Mouse (Mus musculus) layer of hippocampus, postnatal 36 days (tissue): ENCODE data around the gene Hivep2. TPM values are rescaled to one million over a fixed set of nuclear protein-coding genes. Genes with fewer than 3 reads are reported as not detected.

Experiments used
- DNase-seq, 2 experiments: peaks; one replicate each; pipeline ENCODE4 v3.0.0; 2022
- total RNA-seq, 2 experiments: library from RNA; stranded (reverse); gene quantifications; 2 replicates each; pipeline ENCODE4 v1.2.3; 2021

Gene Hivep2
- total RNA-seq, 2 experiments from 2014 or later, result 202 to 208 TPM

DNA sequence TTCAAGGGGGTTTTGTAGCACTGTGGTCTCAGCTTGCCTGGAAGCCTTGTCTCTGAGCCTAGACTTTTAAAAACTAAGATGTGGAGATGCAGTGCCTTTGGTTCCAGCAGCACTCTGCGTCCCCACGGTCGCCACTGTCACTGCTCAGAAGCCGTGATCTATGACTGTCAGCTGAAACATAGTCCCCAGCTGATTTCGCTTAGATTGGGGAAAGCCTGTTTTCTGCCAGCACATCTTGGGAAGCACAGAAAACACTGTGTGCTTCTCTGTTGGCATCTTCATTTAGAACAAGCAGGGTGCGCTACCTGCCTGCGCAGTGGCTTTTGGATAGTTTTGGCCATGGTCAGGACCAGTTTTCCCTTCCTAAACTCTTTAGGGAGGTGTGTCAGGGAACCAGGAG lies 59.1 kb downstream of the Hivep2 start:
- DNase-seq, result no peak

DNA sequence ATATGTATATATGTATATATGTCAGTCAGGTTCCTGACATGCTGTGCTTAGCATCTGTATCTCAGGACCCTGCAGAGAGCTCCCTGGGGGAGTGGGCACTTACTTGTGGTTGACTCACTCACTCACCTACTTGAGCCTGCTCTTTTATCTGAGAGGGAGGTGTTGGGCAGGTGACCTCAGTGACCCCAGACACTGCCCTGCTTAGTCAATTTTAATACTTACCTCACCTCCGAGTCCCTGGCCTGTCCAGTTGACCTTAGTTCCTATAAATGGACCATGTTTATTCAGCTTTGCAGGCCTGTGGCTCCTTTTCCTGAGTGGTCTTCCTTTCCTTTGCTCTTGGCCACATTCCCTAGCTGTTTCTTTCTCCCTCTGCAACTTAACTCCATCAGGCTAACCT lies 61.9 kb downstream of the Hivep2 start:
- DNase-seq, result no peak

DNA sequence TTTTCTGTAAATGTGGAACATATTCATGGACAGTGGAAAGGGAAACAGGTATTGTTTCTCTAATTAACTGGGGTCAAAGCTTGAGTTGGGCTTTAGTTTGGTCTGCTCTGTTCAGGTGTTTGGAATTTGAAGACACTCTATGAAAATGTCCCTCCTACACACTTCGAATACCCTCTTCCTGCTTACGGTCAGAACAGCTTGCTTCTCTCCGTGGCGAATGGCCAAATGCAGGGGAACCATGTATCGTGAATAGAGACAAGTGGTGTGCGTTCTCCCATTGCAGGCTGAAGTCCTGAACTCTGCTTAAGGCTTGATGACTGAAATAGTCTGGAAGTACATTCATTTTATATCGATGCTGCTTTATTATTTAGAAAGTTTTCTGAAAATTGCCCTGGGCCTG lies 63.1 kb downstream of the Hivep2 start:
- DNase-seq, result no peak

DNA sequence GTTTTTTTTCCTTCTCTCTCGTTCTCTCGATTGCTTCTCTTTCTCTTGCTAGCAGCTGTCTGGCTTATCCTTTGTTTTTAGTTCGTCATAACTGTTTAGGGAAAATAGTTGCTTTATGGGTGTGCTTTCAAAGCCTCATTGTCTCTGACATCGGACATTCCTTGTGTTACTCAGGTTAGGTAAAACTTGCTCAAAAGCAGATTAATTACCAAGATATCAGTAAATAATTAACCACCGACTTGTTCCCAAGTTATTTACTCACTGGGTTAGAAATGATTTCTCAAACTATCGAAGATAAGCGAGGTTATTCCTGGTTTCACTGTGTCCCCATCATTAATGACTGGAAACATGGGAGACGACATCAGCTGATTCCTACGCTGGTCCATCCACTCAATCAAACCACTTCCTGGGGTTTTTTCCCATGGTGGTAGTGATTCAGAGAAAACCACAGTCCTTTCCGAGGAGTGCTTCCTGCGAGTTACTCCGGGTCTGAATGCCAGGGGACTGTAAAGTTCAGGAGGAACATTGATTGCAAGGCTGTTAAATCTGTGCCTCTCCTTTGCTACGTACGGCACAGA lies 64.7 kb downstream of the Hivep2 start:
- DNase-seq, result no peak

DNA sequence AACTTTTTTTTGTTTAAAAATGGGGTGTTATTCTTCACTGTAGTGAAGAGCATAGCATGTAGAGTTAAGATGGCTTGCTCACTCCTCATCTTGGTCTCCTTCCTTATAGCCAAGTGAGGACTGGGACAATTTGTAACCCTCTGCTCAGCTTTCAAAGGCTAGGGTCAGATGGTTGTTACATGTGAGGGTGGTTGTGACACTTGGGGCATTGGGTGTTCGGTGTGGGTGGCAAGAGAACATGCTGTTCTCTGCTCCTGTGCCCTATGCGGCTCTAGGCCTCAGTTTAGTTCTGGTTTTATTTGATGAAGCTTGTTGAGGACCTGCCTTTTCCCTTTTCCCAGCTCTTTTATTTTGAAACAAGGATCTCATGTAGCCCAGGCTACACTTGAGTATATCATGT lies 66.7 kb downstream of the Hivep2 start:
- DNase-seq, result no peak

DNA sequence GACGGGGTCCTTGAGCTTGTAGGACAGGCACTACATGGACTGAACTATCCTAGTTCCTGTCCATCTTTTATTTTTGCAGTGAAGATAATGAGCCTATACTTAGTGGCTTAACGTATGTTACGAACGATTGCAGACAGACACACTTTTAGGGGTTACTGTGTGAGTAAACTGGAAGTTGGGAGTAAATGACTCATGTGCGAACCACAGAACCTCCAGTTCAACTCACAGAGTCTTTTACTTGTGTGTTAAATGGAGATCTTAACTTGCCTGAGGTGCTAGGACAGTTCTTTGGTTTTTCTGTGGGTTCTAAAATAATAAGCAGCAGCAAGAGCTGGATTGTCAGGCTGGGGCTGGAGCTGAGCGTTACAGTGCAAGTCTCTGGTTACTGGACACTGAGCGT lies 68.2 kb downstream of the Hivep2 start:
- DNase-seq, result no peak

DNA sequence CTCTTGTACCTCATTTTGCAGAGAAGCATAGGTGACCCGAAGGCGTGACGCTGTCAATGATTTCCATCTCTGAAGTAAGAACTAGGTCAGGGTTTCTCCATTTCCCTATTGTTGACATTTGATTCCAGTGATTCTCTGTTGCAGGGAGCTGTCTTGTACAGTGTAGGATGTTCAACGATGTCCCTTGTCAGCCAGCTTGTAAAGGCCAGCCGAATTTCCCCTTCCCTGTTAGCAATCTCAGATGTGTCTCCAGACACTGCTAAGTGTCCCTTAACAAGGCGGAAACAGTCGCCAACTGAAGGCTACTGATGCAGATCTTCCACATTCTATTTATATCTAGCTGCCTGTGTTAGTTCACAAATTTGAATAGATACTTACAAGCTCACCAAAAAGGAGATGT lies 68.9 kb downstream of the Hivep2 start:
- no peak for DNase-seq

DNA sequence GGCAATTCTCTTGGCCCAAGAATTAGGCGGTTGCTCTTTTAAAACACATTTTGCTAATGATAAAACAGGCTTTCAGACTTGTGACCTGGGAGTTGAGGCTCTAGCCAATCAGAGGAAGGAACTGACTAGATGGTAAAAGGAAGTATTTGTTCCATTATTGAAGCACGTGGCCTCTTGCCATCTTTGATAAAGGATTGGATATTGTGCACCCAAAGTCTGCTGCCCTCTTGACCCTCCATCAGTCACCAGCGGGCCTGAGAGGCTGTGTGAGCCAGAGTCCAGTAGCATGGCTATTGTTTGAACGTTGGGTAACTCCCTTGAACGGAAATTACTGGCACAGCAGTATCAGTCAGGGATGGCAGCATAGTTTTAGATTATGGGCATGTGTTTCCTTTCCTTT lies 69.7 kb downstream of the Hivep2 start:
- DNase-seq, result no peak

DNA sequence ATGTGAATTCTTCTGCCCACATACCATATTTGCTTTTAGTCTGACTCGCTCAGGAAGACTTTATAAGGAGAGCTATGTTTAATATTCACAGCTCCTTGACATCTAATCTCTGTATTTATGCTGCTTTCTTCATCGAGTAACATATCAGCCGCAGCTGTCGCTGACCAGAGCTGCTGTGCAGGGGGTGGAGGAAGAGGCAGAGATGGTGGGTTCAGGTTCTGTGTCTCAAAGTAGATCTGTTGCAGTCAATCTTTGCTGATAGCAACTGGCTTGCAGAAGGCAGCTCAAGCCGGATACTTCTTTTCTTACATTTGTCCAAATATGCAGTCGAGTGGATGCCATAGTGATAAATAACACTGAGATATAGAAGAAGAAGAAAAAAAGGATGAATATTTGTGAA lies 70.6 kb downstream of the Hivep2 start:
- DNase-seq, result no peak

DNA sequence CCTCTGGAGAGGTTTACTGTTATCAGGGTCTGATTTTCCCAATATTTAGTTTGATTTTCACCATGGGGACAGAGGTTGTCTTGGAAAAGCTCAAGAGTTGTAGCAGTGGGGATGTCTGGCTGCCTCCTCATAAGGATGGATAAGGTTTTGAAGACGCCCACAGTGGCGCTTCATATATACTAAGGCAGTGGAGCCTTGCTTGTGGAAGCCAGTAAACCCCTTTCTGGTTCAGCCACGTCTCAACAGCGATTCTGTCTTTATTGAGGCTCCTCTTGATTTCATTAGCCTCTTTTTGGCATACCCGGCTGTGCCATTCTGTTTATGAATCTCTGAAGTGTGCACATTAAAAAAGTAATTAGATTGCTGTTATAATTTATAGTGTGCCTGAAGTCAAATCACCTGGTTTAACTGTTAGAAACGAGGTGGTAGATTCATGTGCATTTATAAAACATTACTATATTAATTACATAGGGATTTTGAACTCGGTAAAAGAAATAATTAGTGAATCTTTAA lies 72.2 kb downstream of the Hivep2 start:
- DNase-seq, result no peak

DNA sequence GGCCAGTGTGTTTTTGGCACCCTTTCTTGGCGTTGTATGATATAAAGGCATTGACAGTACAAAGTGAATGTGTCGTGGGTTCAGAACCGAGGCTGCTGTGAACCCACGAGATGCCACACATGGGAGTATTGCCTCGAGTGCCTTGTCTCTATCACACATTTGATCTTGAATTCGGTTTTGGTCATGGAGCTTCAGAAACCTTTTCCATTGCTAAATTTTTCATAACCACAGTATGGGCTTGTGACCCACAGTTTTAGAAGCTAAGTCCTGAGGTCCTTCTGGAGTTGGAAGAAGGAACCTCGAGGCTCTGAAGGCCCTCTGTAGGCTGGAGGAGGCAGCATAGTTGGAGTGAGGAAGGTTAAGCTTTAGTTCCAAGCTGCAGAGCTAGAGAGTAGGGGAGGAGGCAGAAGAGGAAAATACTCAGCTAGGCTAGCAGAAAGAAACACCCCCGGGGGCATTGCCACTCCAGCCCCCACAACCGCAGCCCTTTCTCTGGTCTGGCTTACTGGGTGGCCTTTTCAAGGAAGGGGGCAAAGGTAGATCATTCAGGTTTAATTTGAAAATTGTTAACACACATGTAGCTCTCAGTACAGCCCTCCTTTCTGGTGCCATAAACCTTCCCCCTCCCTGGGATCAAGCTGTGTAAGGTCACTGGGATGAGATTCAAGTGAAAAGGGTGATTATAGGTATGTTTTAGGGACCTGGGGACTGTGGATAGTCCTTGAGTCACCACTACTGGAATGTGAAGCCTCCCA lies 75.0 kb downstream of the Hivep2 start:
- no peak for DNase-seq

DNA sequence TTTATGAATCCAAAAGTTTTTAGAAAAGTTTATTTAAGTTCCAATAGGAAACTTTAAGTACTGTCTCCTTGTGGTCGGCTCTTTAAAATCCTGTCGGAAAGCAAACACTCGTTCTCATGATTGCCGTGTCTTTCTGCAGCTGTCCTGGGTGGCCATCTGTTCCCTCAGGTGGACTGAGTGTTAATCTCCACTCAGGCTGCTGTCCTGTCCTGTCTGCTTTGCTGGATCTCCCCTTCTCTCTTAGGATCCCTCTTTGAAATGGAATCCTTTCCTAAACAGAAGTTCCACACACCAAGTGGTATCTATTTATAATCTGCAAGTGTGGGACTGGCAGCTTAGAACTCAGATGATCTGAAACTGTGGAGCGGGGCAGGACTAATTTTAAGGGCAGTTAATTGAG lies 75.7 kb downstream of the Hivep2 start:
- no peak for DNase-seq

DNA sequence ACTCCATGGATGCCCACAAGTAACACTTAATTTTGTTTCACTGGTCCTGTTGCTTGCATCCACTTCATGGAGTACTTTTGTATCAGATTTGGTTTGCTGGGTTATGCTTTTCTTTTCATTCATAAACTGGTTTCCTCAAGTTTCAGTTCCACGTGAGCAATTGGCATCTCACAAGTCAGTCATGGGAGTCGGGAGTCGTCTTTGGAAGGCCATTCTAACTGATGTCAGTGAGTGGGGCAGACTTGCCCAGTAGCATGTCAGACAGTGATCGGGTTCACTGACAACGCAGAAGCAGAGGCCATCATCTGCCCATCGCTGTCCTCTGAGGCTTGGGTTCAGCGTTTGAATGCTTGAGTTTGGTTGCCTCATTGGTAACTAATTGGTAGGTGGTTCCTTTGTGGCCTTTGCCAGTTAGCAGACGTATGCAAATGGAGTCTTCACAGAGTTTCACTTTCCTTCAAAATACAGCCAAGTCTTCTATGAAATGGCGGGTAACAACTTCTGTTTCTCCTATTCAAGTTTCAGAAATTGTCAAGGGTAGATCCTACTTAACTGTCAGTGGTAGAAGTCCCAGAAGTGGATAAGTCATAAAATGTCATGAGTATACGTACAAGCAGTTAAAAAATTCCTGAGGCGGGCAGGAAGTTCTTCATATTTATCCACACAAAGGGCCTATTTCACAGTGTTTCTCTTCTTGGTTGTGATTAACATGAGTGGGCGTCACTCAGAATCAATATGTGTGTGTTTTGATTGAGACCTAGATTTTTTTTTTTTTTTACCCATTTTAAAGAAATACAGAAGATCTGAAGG lies 76.9 kb downstream of the Hivep2 start:
- DNase-seq, result no peak

DNA sequence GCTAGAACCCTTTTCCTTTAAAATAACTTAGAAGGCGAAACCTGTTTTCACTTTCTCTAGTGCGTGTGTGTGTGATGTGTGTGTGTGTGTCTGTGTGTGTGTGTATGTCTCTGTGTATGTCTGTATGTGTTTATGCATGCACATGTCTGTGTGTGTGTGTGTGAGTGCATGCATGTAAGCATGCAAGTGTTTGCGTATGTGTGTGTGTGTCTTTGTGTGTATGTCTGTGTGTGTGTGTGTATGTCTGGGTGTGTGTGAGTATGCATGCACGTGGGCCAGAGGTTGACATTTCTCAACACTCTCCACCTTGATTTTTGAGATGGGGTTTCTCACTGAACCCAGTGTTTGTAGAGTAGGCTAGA lies 77.5 kb downstream of the Hivep2 start:
- no peak for DNase-seq

DNA sequence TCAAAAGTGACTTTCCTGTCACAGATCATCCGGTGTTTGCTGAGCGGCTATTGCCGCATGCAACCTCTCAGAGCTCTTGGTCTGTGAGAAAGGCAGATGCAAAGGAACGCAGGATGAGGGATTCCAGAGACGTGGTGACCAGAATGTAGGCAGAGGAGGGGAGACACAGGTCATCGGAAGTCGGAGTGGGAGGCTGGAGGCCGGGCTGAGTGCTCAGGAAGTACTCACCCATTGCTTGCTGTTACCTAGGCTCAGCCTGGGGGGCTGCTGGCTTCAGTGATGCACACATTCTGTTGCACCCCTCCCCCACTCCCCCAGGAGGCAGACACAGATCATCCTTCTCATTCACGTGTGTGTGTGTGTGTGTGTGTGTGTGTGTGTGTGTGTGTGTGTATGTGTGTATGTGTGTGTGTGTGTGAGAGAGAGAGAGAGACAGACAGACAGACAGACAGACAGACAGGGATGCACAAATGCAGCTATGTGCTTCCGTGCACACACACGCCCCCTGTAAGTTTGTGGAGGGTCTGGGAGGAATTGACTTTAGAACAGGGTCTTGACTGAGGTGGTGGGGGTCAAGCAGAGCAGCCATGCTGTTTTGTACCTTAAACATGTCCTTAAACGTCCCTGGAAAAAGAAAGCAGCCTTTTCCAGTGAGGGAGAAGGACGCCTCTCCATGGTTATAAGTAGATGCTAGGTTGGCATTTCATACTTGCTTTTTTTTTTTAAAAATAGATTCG lies 78.3 kb downstream of the Hivep2 start:
- DNase-seq, result no peak

DNA sequence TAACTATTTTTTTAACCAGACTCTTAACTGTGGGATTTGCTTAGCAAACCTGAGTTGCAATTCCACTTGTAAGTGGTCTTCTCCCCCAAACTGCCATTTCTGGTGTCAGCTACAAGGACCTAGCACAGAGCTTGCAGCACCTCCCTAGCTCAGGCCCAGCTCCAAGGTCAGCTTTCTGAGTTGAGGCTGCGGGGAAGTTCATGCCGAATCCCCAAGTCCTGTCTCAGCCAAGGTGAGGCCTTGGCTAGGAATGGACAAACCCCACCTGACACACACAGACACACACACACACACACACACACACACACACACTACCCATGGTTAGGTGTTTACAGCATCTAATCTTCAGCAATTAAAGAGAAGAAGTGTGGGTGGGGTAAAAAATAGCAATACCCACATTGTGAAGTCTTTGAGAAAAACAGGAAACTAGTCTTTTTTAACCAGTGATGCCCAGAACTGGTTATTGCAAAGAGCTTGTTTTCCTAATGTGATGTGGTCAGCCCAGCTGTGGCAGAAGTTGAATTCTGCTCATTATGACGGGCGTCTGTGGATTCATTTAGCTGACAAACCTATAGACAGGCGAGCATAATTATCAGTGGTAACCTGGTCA lies 79.0 kb downstream of the Hivep2 start:
- DNase-seq, result no peak

DNA sequence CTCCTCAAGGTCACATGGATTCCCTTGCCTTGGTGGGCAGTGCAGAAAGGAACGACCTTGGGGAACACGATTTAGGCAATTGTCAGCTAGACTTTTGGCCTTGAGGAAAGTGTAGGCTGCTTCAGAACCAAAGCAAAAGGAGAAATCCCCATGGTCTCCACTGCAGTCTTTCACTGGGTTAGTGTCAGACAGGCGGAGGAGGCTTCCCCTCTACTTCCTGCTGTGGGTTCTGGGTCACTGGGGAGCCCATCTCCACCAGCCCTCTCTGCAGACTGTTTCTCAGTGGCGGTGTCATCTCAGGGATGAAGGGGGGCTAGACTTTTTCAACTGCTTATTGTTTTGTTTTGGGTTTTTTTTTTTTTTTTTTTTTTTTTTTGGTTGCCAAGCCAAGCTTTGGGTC lies 79.9 kb downstream of the Hivep2 start:
- DNase-seq, result no peak

DNA sequence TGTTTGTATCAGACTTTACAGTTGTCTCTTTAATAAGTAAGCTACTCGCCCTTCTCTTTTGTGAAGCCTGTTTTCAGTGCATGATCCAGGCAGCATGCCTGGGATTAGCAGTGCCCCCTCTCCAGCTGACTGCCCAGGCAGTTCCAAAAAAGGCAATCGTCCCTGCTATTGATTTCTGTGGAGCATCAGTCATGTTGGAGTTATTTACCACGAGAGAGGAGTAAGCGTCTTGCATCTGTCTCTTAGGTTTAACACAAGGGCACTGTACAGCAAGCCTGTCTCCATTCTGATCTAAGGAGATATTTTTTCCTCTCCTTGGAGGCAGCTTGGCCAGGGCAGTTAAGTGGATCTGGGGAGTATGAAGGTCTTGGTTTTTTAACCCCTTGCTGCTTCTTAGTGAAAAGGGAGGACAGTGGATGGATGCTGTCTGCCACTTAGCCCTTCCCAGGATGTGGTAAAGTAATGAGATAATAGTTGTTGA lies 80.3 kb downstream of the Hivep2 start:
- DNase-seq, result peak in 1 of 2 experiments; percentile 53

DNA sequence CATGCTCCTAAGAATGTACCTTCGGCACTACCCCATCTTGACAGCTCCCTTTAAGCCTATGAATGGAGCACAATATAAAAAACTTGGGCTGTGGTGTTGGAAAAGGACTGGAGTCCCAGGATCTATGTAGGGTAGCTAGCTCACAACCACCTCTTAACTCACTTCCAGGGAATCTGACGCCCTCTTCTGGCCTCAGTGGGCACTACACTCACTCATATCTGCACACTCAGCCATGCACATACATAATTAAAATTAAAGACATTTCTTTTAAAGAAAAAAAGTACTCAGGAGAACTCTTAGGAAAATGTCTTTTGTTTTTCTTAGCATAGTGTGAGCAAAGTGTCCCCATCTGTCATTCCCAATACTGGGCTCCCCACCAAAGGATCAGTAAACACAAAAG lies 81.1 kb downstream of the Hivep2 start:
- DNase-seq, result no peak

DNA sequence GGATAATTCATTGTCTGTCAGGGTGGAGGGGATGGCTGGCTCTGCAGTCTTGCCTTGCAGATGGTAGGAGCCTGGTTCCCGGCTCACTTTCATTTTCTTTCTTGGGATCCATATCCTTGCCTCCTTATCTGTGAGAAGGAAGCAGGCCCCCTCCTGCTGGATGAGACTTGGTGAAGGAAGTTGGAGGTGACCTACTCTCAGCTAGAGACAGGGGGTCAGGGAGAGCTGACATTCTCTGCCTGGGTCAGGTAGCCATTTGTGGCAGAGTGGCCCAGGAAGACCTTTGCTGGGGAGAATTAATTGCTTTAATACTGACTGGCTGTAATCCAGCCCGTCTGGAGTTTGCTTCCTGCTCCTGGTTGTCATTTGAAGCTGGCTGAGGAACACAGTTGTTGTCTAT lies 81.8 kb downstream of the Hivep2 start:
- DNase-seq, result no peak

DNA sequence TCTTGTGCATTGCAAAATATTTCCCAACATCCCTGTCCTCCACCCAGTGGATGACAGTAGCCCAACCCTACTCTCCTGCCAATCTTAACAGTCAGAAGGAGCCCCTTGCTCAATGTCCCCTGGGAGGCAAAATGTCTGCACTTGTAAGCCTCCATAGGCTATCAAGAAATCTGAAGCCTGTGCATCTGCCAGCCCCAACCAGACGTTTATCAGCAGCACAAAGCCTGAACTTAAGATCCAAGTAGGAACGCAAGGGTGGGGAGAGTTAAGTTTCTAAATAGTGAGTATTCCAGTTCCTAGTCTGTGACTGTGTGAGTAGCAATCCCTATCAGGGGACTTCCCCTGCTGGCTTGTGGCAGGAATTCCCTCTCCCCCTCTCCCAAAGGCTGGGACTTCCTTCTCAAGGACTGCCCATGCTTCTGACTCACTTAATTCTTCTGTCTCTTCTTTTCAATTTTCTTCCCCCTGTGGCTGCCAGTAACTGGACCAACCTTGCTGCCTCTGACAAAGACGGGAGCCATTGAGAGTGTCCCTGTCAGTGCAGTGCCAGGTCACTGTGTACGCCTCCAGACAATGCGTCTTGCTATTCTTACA lies 82.5 kb downstream of the Hivep2 start:
- no peak for DNase-seq

DNA sequence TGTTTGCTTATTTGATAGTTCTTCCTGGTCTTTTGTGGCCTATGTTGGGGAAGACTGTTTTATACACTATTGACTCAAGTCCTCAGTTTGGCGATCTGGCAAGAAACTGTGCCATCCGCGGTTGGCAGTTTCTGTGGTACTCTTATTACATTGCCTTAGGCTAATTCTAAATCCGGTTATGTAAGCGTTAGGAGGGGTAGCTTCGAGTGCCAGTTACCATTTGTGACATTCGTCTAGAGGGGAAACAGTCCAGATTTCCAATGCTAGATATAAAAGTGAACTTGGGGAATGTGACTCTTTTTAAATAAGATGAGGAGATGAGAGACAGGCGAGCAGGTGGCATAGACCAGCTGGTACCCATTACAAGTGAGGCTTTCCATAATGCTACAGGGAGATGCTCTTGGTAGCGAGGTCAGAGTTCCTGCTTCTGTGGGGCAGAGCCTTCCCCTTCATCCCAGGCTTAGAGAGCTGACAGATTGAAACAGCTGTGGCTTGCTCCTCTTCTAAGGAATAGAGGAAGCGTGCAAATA lies 83.1 kb downstream of the Hivep2 start:
- DNase-seq, result no peak
